Mouse (Mus musculus) thymus, postnatal 14 days (tissue): ENCODE data around the gene Trim72.
"Not testable (repeated sequence)": the region's sequence is repeated elsewhere in the genome, so short reads cannot be mapped to it uniquely, and the experiment has no call there.

ENCODE experiments used
- DNase-seq: peaks from one replicate; pipeline ENCODE4 v3.0.0; 2021

Trim72 gene

GRCm38 (mm10) chr7:128009715-128010340, 6.1 kb downstream of the Trim72 start:
- DNase-seq = peak; percentile 24

- peak; percentile 69 for DNase-seq
These were observed 8.5 kb downstream of the Trim72 start for GRCm38 (mm10) chr7:128012136-128012780.

GRCm38 (mm10) chr7:128013116-128013515, 9.4 kb downstream of the Trim72 start:
- peak; percentile 56 for DNase-seq

- not testable (repeated sequence) for DNase-seq
These were observed 12.4 kb downstream of the Trim72 start for GRCm38 (mm10) chr7:128016134-128016533.

- no peak for DNase-seq
These were observed 12.9 kb downstream of the Trim72 start for GRCm38 (mm10) chr7:128016650-128017049.

DNA sequence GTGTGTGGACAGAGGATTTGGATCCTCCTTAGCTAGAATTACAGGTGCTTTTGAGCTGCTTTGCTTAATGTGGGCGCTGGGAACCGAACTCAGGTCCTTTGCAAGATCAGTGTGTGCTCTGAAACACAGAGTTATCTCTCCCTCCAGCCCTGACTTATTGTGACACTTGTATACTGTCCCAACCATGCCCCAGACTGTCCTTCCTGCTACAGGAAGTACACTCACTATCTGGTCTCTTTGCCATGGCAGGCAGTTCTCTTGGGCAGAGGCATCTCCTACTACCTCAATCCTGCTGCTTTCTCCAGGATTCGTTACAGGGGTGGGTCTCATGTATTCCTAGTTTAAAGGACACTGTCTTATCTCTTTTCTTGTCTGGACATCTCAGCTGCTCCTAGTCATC, 14.5 kb downstream of the Trim72 start:
- DNase-seq = no peak

DNA sequence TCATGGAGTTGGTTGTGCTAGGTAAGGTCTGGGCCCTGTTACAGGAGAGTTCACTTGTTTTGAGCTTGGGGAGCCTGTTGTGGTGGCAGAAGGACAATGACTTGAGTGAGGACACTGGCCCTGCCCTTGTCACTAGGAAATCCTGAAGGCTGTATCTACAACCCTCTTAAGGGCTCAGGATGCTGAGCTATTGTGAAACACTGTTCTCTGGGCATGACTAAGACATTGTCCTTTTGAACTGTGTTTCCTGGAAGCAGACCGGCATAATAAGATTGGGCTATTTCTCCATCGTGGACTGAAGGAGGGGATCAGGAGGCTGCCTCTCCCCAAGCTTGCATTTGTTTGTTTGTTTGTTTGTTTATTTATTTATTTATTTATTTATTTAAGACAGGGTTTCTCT, 15.4 kb downstream of the Trim72 start:
- no peak for DNase-seq

DNA sequence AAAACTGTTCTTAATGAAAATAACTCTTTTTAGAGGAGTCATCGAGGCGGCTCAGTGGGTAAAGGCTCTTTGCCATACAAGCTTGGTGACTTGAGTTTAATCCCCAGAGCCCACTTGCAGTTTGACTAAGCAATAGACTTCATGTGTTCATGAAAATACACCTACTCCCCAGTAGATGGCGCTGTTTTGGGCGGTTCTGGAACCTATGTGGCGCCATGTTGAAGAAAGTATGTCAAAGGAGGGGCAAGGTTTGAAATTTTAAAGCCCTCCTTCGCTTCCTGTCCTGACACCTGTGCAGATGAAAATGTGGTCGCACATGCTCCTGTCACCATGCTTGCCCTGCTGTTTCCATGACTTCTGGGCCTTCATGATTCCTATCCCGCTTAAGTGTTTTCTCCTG, 19.2 kb downstream of the Trim72 start:
- peak; percentile 26 for DNase-seq

DNA sequence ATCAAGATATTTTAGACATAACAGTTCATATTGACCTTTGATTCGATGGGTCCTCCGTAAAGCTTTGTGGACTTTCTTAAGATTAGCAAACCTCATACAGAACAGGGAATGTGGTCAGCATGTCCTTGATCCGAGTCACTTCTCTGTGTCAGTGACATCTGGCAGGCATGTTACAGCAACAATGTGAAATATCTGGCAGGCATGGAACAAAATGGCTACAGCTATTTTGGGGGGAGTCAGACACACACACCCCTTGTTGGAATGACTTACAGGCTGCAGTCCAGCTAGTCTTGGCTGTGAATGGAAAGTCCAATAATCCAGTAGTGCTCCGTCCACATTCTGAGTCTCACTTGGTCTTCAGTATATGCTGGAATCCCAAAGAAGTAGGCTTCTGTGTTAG, 19.8 kb downstream of the Trim72 start:
- no peak for DNase-seq

GRCm38 (mm10) chr7:128024364-128024763, 20.6 kb downstream of the Trim72 start:
- no peak for DNase-seq

DNA sequence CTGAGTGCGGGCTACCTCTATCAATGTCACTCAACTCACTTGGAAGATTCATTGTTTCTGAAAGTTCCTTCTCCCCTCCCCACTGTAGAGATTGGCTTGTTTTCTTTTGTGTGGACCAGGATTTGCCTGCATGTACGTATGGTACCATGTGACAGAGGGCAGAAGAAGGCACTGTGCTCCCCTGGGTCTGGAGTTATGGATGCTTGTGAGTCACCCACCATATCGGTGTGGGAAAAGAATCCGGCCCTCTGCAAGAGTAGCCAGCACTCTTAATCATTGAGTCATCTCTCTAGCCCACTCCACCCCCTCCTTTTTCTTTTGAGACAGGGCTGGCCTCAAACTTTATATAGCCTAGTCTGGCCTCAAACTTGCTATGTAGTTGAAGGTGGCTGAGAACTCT, 21.2 kb downstream of the Trim72 start:
- no peak for DNase-seq

DNA sequence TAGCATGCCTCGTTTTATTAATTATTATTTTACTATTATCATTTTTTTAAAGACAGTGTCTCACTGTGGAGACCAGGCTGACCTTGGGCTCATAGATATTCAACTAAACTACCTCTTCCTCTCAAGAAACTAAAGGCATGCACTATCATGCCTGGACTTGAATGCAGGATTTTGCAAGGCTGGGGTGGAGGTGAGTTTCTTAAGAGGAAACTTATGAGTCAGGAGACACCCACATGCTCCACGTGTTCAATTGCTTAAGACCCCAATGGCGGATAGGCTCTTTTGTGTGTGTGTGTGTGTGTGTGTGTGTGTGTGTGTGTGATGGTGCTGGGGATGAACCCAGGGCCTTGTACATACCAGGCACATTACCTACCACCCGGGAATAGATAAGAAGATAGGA, 21.6 kb downstream of the Trim72 start:
- no peak for DNase-seq

DNA sequence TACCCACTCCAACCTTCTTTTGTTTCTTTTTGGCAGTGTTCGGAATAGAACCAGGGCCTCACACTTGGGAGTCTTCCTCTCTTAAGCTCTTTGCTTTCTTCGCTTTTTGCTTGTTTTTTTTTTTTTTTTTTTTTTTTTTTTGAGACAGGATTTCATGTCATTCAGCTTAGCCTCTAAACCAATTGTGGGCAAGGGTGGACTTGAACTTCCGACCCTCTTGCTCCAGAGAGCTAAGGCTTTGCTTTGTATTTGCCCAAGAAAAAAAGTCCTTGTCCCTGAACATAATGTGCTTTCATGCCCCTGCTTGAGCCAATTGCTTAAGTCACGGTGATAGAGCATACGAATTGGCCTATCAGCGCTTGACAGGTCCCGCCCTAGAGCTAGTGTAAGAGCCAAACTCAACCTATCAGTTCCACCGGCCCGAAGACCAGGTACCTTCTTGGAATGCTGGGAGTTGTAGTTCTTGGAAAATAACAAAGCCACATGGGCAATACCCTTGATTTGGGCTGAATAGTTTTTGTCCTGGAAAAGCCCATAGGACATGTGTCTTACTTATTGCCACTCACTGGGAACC, 27.7 kb downstream of the Trim72 start:
- no peak for DNase-seq

DNA sequence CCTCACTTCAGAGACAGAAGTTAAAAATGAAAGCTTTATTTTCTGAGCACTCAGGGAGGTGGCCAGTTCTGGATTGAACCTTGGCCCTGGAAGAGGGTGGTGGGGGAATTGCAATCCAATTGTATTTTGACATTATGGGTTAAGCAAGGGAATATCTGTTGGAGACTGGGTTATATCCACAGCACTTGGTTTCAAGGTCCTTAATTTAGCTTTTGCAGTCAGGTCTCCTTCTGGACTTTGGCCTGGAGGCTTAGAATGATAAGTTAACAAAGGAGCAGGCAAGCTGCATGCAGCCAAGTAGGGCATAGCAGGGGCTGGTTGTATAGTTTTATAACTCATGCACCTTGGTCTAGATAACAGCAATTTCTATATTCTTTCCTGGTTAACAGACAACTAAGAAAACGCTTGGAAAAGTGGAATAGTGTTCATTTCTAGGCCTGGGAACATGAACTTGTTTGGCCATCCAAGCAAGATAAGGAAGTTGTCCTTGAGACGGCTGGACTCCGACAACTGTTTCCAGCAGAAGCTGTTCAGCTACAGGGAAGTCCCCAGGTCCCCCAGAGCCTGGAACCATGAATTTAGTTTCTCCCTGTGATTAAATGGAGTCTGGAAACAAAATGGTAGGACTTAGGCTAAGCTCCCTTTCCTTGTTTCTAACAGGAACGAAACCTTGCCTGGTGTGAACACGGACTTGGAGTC, 28.7 kb downstream of the Trim72 start:
- no peak for DNase-seq

GRCm38 (mm10) chr7:128032989-128033293, 29.2 kb downstream of the Trim72 start:
- no peak for DNase-seq

GRCm38 (mm10) chr7:128033616-128034015, 29.9 kb downstream of the Trim72 start:
- no peak for DNase-seq

DNA sequence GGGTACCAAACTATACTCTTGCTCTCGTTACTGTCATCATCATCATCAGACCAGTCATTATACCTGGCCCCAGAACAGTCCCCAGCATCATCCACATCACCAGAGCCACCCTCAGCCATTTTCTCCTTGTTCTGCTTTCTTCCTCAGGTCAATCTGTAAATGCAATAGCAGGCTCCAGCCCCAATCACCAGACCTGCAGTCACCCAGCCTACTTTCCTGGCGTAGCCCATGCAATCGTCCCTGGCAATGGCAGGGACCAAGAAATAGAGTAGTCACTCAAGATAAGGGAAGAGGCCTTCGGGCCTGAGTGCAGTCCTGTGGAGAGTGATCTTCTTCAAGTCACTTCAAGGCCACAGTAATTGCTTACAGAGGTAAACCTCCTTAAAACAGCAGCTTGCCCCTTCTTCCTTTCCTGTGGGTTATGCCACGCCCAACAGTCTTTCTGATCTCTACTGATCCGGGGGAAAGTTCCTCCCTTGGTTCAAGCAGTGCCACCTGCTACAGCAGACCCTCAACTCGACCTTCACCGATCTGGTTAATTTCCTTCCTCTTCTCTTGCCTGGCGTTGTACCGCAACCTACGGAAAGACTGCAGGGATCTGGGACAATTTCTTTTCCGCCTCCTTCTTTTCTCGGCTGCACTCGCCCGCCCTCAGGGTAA, 38.5 kb downstream of the Trim72 start:
- DNase-seq = peak; percentile 42

DNA sequence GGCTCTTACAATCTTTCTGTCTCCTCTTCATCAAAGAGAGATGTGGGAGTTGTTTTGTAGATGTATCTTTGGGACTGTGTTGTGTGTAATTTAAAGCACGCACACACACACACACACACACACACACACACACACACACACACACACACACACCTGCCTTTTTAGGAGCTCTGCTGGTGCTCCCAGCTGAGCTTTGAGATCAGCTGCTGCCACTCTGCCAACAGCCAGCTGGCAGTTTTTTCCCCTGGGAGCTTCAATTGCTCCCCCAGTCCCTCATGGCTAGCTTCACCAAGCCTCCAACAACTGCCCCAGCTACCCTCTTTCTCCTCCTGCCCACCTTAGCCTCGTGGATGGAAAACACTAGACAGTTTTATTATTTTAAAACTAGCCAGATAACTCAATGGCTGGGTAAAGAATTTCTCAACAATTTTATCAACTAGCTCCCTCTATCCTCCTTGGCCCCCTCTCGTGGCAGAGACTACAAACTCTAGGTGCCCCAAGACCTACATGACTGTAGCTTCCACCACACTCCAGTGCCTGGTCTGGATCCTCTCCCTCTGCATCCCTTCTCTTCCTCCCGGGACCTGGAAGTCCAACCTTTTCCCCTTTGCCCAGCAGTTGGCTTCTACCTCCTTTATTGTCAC, 40.5 kb downstream of the Trim72 start:
- peak; percentile 75 for DNase-seq

GRCm38 (mm10) chr7:128045640-128046039, 41.9 kb downstream of the Trim72 start:
- no peak for DNase-seq

GRCm38 (mm10) chr7:128048819-128049218, 45.1 kb downstream of the Trim72 start:
- DNase-seq = no peak

DNA sequence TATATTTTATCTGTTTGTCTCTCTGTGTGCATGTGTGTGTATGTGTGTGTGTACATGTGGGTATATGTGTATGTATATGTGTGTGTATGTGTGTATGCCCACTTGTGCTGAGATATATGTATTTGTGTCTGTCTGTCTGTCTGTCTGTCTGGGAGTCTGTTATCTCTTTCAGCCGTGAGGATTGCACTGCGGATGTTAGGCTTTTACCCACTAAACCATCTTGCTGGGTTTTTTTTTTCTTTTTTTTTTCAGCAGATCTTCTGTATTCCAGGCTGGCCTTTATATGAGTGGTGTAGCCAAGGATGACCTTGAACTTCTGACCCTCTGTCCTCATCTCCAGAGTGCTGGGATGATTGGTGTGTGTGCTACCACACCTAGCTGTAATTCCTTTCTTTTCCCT, 45.5 kb downstream of the Trim72 start:
- no peak for DNase-seq

DNA sequence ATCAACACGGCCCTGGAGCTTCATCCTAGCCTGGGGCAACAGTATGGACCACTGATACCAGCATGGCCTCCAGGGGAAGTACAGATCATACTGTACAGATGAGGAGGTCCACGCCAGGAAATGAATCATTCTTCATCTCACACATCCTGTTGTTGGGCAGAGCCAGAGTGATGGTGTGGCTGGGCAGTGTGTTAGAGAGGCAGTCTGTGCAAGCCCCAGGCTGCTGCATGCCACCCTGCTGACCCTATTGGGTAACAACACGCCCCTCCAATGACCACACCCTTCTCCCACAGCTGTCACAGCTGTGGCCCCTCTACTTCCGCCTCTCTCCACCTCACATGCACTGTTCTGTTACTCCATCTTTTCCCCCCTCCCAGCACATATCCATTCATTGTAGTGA, 47.0 kb downstream of the Trim72 start:
- DNase-seq = peak; percentile 42

- peak; percentile 22 for DNase-seq
These were observed 49.3 kb downstream of the Trim72 start for GRCm38 (mm10) chr7:128053061-128053460.
